Mouse (Mus musculus): ENCODE data around the gene Bmp2k. TPM values are rescaled to one million over a fixed set of nuclear protein-coding genes. Genes with fewer than 3 reads are reported as not detected.
A peak's percentile ranks its signal among the peaks of the same experiment; 100 is the strongest.

Gene Bmp2k
- polyA plus RNA-seq, 1 experiment from 2014 or later = 31.3 TPM

DNA sequence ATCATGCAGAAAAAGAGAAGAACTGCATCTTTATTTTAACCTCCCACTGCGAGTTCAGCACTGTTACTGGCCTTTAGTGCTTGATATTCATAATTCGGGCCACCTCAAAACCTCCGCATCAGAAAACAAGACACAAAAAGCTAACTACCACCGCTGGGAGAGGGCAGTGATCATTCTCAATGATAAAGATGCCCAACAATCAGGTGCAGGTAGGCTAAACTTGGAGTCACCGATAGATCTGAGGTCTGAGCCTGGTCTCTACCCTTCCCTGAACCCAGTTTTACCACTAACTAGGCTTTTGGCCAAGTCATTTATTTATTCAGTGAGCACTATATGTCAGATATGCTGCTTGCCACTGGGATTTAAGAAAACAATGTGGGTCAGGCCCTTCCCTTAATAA, 4.8 kb upstream of the Bmp2k start:
- no peaks in the 10 kb centered on the region for H3K27me3 ChIP-seq
- ATAC-seq (ENCODE audit: insufficient read depth) = no peak
- peaks cover 70% of the 10 kb centered on the region for H3K4me1 ChIP-seq (replicated peaks)
- no peaks in the 10 kb centered on the region for H3K36me3 ChIP-seq (replicated peaks)
- H3K9ac ChIP-seq = no peak overlapping the region; the same call in 1 of the 2 replicates
- peak overlapping the region; percentile 75 for H3K27ac ChIP-seq (replicated peaks)
- WGBS (ENCODE audit: insufficient replicate concordance) = 80% methylated on average over 5 of the region's 5 CpGs
- no peak overlapping the region for H3K4me3 ChIP-seq (replicated peaks)
- no peaks in the 10 kb centered on the region for H3K9me3 ChIP-seq (replicated peaks)
- no peak overlapping the region for H3K4me2 ChIP-seq

GRCm38 (mm10) chr5:96993057-96993456, 4.4 kb upstream of the Bmp2k start:
- Histone ChIP-seq H3K4me2 (0 out of 2 replicates have a peak overlapping the region, but pooled peaks have one; percentile 4), H3K36me3 (replicated peaks) (no peaks in the 10 kb centered on the region), H3K27ac (replicated peaks) (peak overlapping the region; percentile 75), H3K9ac (no peak overlapping the region; the same call in 1 of the 2 replicates), H3K4me1 (replicated peaks) (peaks cover 70% of the 10 kb centered on the region), H3K27me3 (no peaks in the 10 kb centered on the region), H3K4me3 (replicated peaks) (no peak overlapping the region), H3K9me3 (replicated peaks) (no peaks in the 10 kb centered on the region)
- no peak for ATAC-seq (ENCODE audit: insufficient read depth)
- 66% methylated on average over 8 of the region's 8 CpGs for WGBS (ENCODE audit: insufficient replicate concordance)

DNA sequence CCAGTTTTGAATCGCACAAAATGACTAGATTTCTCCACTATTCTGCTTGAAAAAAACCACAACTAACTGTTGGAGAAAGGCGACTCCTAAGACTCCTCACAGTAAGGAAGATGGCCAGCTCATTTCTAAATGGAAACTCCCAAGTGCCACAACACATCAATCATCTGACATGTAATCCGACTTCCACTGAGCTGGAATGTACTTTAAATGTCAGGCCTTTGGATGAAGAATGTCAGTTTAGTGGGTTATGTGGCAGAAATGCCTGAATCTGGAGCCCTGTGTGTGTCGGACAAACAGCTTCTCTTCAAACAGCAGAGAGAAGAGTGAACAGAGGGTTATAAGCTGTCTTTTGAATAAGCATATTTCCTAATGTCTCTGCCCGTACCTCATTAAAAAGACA, 1.7 kb upstream of the Bmp2k start:
- Histone ChIP-seq H3K27ac (replicated peaks) (peak overlapping the region; percentile 98), H3K4me3 (replicated peaks) (no peak overlapping the region), H3K27me3 (no peaks in the 10 kb centered on the region), H3K36me3 (replicated peaks) (peaks cover 6% of the 10 kb centered on the region), H3K4me1 (replicated peaks) (peaks cover 66% of the 10 kb centered on the region), H3K9me3 (replicated peaks) (no peaks in the 10 kb centered on the region), H3K4me2 (no peak overlapping the region), H3K9ac (no peak overlapping the region)
- WGBS (ENCODE audit: insufficient replicate concordance) = 76% methylated on average over 5 of the region's 5 CpGs
- no peak for ATAC-seq (ENCODE audit: insufficient read depth)

DNA sequence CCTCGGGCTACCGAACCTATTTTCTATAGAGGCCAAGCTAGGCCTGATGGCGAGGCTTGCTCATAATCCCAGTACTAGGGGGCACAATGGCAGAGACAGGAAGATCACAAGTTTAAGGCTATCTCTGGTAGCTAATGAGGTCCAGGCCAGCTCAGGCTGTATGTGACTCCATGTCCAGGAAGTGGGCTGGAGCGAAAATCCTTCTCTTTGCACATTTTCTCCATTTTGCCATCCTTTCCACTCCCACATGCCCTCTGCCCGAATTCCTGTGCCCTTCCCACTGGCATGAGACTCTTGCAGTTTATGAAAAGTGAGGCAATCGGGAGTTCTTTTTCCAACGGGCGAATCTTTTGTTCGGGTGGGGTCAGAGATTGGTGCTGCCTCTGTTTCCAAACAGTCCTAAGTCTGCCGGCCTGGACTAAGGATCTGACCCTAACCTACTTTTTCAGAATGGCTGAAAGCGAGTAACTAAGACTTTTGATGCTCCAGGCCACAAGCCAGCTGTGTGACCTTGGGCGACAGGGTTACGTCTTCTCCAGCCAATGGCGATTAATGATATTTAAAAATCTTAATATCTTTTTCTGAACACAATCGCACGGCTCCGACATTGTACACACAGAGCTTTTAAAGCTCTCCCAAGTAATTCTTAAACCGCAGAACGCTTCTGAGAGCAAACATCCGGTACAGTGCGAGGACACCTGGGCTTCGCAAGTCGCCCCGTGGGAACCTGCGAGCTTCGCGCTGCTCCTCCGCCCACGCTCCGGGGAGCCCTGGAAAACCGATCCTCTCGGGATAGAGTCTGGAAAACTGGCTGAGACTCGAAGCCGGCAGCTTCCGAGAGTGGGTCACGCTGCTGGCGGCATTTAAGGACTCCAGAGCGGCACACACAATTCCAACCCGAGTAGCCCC, 834 bp upstream of the Bmp2k start:
- peak; percentile 9 for ATAC-seq (ENCODE audit: insufficient read depth)
- Histone ChIP-seq H3K4me3 (replicated peaks) (peak overlapping the region; percentile 90), H3K4me2 (peak overlapping the region; percentile 94), H3K27me3 (no peaks in the 10 kb centered on the region), H3K4me1 (replicated peaks) (peaks cover 66% of the 10 kb centered on the region), H3K27ac (replicated peaks) (peak overlapping the region; percentile 98), H3K9ac (peak overlapping the region; percentile 88), H3K9me3 (replicated peaks) (no peaks in the 10 kb centered on the region), H3K36me3 (replicated peaks) (peaks cover 15% of the 10 kb centered on the region)
- WGBS (ENCODE audit: insufficient replicate concordance) = 14% methylated on average over 39 of the region's 39 CpGs

GRCm38 (mm10) chr5:96997802-96998565, 495 bp downstream of the Bmp2k start:
- peaks cover 67% of the 10 kb centered on the region for H3K4me1 ChIP-seq (replicated peaks)
- under 1% methylated on average over 72 of the region's 75 CpGs for WGBS (ENCODE audit: insufficient replicate concordance)
- H3K4me2 ChIP-seq = peak overlapping the region; percentile 66
- H3K27me3 ChIP-seq = no peaks in the 10 kb centered on the region
- peak; percentile 57 for ATAC-seq (ENCODE audit: insufficient read depth)
- H3K36me3 ChIP-seq (replicated peaks) = peaks cover 20% of the 10 kb centered on the region
- peak overlapping the region; percentile 98 for H3K27ac ChIP-seq (replicated peaks)
- H3K9ac ChIP-seq = peak overlapping the region; percentile 98
- peak overlapping the region; percentile 90 for H3K4me3 ChIP-seq (replicated peaks)
- no peaks in the 10 kb centered on the region for H3K9me3 ChIP-seq (replicated peaks)

DNA sequence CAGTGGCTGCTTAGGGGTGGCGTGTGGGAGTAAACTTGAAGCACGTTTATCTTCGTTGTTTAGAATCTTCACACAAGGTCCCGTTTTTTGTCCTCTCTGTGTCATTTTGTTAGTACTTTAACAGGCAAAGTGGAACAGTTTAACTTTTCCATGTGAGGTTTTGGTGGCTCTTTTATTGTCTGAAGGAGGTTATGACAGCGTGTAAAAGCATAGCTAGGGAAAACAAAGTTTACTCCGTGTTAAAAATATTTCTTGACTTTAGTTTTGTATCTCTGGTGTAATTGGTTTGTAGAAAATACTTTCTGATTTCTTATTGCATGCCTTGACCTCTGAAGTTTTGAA, 1.0 kb downstream of the Bmp2k start:
- no peak; the same call in 1 of the 2 replicates for ATAC-seq (ENCODE audit: insufficient read depth)
- WGBS (ENCODE audit: insufficient replicate concordance) = 4% methylated on average over 6 of the region's 6 CpGs

GRCm38 (mm10) chr5:96999601-97000000, 2.1 kb downstream of the Bmp2k start:
- peaks cover 28% of the 10 kb centered on the region for H3K36me3 ChIP-seq (replicated peaks)
- no peaks in the 10 kb centered on the region for H3K9me3 ChIP-seq (replicated peaks)
- ATAC-seq (ENCODE audit: insufficient read depth) = no peak
- H3K9ac ChIP-seq = peak overlapping the region; percentile 98
- H3K4me1 ChIP-seq (replicated peaks) = peaks cover 68% of the 10 kb centered on the region
- H3K27me3 ChIP-seq = no peaks in the 10 kb centered on the region
- H3K27ac ChIP-seq (replicated peaks) = peak overlapping the region; percentile 98
- 37% methylated on average over 7 of the region's 7 CpGs for WGBS (ENCODE audit: insufficient replicate concordance)
- peak overlapping the region; percentile 90 for H3K4me3 ChIP-seq (replicated peaks)
- H3K4me2 ChIP-seq = peak overlapping the region; percentile 66

More for the DNA sequence above, 1.0 kb downstream of the Bmp2k start:
- Histone ChIP-seq H3K27me3 (no peaks in the 10 kb centered on the region), H3K4me2 (peak overlapping the region; percentile 66), H3K36me3 (replicated peaks) (peaks cover 23% of the 10 kb centered on the region), H3K27ac (replicated peaks) (peak overlapping the region; percentile 98), H3K9me3 (replicated peaks) (no peaks in the 10 kb centered on the region), H3K4me3 (replicated peaks) (peak overlapping the region; percentile 90), H3K4me1 (replicated peaks) (peaks cover 68% of the 10 kb centered on the region), H3K9ac (peak overlapping the region; percentile 98)

DNA sequence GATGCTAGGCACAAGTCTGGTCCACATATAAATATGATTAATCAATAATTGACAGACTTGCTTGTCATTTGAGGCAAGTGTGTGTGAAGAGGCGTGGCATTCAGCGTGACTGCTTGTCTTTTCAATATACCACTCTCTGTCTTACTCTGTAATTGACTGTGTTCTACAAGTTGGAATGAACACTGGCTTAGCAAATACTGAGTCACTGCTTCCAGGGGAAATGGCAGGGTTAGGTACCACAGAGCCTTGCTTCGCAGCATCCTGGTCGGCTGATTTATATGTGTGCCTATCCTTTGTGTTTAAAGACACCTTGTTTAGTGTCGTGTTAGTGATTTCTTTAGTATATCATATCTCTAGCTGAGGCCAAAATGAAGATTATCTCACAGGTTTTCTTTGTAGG, 3.0 kb downstream of the Bmp2k start:
- Histone ChIP-seq H3K9ac (peak overlapping the region; percentile 98), H3K27me3 (no peaks in the 10 kb centered on the region), H3K4me1 (replicated peaks) (peaks cover 76% of the 10 kb centered on the region), H3K27ac (replicated peaks) (peak overlapping the region; percentile 98), H3K4me2 (peak overlapping the region; percentile 66), H3K4me3 (replicated peaks) (peak overlapping the region; percentile 90), H3K36me3 (replicated peaks) (peaks cover 31% of the 10 kb centered on the region), H3K9me3 (replicated peaks) (no peaks in the 10 kb centered on the region)
- WGBS (ENCODE audit: insufficient replicate concordance) = 62% methylated on average over 5 of the region's 5 CpGs
- ATAC-seq (ENCODE audit: insufficient read depth) = no peak

GRCm38 (mm10) chr5:97001153-97001552, 3.7 kb downstream of the Bmp2k start:
- Histone ChIP-seq H3K9me3 (replicated peaks) (no peaks in the 10 kb centered on the region), H3K4me3 (replicated peaks) (peak overlapping the region; percentile 90), H3K36me3 (replicated peaks) (peaks cover 31% of the 10 kb centered on the region), H3K4me2 (peak overlapping the region; percentile 66), H3K27ac (replicated peaks) (peak overlapping the region; percentile 98), H3K9ac (peak overlapping the region; percentile 98), H3K27me3 (no peaks in the 10 kb centered on the region), H3K4me1 (replicated peaks) (peaks cover 75% of the 10 kb centered on the region)
- 74% methylated on average over 10 of the region's 10 CpGs for WGBS (ENCODE audit: insufficient replicate concordance)
- no peak for ATAC-seq (ENCODE audit: insufficient read depth)

DNA sequence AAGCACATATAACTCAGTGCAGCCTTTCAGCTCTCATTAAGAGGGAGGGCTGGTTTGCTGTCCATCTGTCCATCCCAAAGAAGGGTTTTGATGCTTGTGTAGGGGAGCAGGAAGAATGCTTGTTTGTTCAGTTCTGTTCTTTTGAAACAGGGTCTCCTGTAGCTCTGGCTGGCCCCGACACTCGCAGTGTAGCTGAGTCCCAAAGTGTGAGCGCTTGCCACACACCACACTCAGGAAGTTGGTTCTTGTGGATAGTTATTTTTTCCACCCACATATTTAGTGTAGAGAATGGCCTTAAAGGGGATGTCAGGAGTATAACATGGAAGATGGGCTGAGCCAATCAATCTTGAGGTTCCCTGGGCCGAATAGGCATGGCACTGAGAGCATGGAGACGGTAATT, 4.1 kb downstream of the Bmp2k start:
- Histone ChIP-seq H3K4me3 (replicated peaks) (peak overlapping the region; percentile 90), H3K9ac (peak overlapping the region; percentile 98), H3K27me3 (no peaks in the 10 kb centered on the region), H3K4me1 (replicated peaks) (peaks cover 75% of the 10 kb centered on the region), H3K36me3 (replicated peaks) (peaks cover 31% of the 10 kb centered on the region), H3K4me2 (peak overlapping the region; percentile 66), H3K27ac (replicated peaks) (peak overlapping the region; percentile 98), H3K9me3 (replicated peaks) (no peaks in the 10 kb centered on the region)
- ATAC-seq (ENCODE audit: insufficient read depth) = no peak
- WGBS (ENCODE audit: insufficient replicate concordance) = 72% methylated on average over 5 of the region's 5 CpGs

DNA sequence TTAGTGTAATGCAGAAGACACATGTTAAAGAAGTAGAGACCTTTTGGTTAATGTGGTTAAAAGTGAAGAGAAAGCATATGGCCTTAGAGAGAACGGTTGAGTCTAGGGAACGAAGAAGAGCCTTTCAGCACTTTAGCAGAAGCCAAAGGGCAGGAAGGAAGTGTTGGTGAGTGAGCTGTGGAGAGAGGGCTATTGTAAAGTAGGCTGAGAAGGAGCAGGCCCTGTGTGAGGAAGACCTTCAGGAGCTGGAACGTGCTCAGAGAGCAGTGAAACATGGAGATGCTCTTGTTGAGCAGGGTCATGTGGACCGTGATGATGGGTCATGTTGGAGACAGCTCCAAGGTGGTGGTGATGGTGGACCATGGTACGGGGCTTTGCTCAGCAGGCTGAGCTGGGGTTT, 4.8 kb downstream of the Bmp2k start:
- peak overlapping the region; percentile 66 for H3K4me2 ChIP-seq
- ATAC-seq (ENCODE audit: insufficient read depth) = no peak
- peaks cover 31% of the 10 kb centered on the region for H3K36me3 ChIP-seq (replicated peaks)
- H3K9me3 ChIP-seq (replicated peaks) = no peaks in the 10 kb centered on the region
- peak overlapping the region; percentile 90 for H3K4me3 ChIP-seq (replicated peaks)
- WGBS (ENCODE audit: insufficient replicate concordance) = 43% methylated on average over 5 of the region's 5 CpGs
- no peaks in the 10 kb centered on the region for H3K27me3 ChIP-seq
- H3K4me1 ChIP-seq (replicated peaks) = peaks cover 76% of the 10 kb centered on the region
- H3K9ac ChIP-seq = peak overlapping the region; percentile 31
- H3K27ac ChIP-seq (replicated peaks) = peak overlapping the region; percentile 69
